Mouse (Mus musculus): ENCODE measurements at regions not wholly inside any gene's neighbourhood (a gene's known extent, or its start where the extent isn't known, plus 50 kb on each side); places are given as distances from the start of the nearest gene placed in this dataset.

GRCm38 (mm10) chr6:100923070-100923469 lies 89.6 kb downstream of the Ppp4r2 start:
- no peak for DNase-seq

- no peak for DNase-seq
These were observed 90.3 kb downstream of the Ppp4r2 start for GRCm38 (mm10) chr6:100923686-100924085.

GRCm38 (mm10) chr6:100928791-100929758 lies 95.7 kb downstream of the Ppp4r2 start:
- no peak for DNase-seq

GRCm38 (mm10) chr6:100929759-100930358 lies 96.4 kb downstream of the Ppp4r2 start:
- no peak for DNase-seq

GRCm38 (mm10) chr6:100930706-100931105 lies 97.3 kb downstream of the Ppp4r2 start:
- DNase-seq, result no peak

GRCm38 (mm10) chr6:100934424-100934823 lies 101.0 kb downstream of the Ppp4r2 start:
- DNase-seq, result no peak

GRCm38 (mm10) chr6:100937802-100938201 lies 104.4 kb downstream of the Ppp4r2 start:
- no peak for DNase-seq

GRCm38 (mm10) chr6:100938376-100938775 lies 105.0 kb downstream of the Ppp4r2 start:
- no peak for DNase-seq

- peak; percentile 36 for DNase-seq
These were observed 105.6 kb downstream of the Ppp4r2 start for GRCm38 (mm10) chr6:100939042-100939441.

- no peak for DNase-seq
These were observed 106.3 kb downstream of the Ppp4r2 start for GRCm38 (mm10) chr6:100939766-100940165.

GRCm38 (mm10) chr6:100941686-100942085 lies 108.3 kb downstream of the Ppp4r2 start:
- DNase-seq, result no peak

GRCm38 (mm10) chr6:100942956-100943355 lies 109.5 kb downstream of the Ppp4r2 start:
- DNase-seq, result no peak

- no peak for DNase-seq
These were observed 112.4 kb downstream of the Ppp4r2 start for GRCm38 (mm10) chr6:100945796-100946195.

- no peak for DNase-seq
These were observed 114.9 kb downstream of the Ppp4r2 start for GRCm38 (mm10) chr6:100948340-100948739.

GRCm38 (mm10) chr6:100951646-100952045 lies 118.2 kb downstream of the Ppp4r2 start:
- DNase-seq, result no peak

GRCm38 (mm10) chr6:100952470-100952869 lies 119.0 kb downstream of the Ppp4r2 start:
- no peak for DNase-seq

- DNase-seq, result no peak
These were observed 121.1 kb downstream of the Ppp4r2 start for GRCm38 (mm10) chr6:100954563-100954962.

GRCm38 (mm10) chr6:100966481-100966880 lies 133.1 kb downstream of the Ppp4r2 start:
- no peak for DNase-seq

GRCm38 (mm10) chr6:100968080-100968856 lies 134.8 kb downstream of the Ppp4r2 start:
- no peak for DNase-seq

- DNase-seq, result no peak
These were observed 135.5 kb downstream of the Ppp4r2 start for GRCm38 (mm10) chr6:100968960-100969359.

- no peak for DNase-seq
These were observed 137.5 kb downstream of the Ppp4r2 start for GRCm38 (mm10) chr6:100970810-100971447.

GRCm38 (mm10) chr6:100971462-100971955 lies 138.1 kb downstream of the Ppp4r2 start:
- no peak for DNase-seq
